Mouse (Mus musculus): ENCODE measurements around the gene Krt7. TPM values are rescaled to one million over a fixed set of nuclear protein-coding genes. Genes with fewer than 3 reads are reported as not detected.

Gene Krt7
- polyA plus RNA-seq, 1 experiment from 2014 or later: 23.1 TPM

- H3K4me3 ChIP-seq: peak overlapping the region; percentile 8
- no peaks in the 10 kb centered on the region for H3K9me3 ChIP-seq
- no peak overlapping the region for H3K9ac ChIP-seq
- H3K27me3 ChIP-seq: peaks cover 45% of the 10 kb centered on the region
- H3K27ac ChIP-seq: no peak overlapping the region
- H3K4me1 ChIP-seq: peaks cover 25% of the 10 kb centered on the region
- 16% methylated on average over 31 of the region's 31 CpGs for WGBS
- H3K36me3 ChIP-seq: no peaks in the 10 kb centered on the region
- no peak for ATAC-seq (ENCODE audit: insufficient number of reproducible peaks, insufficient read depth, low FRiP score, low TSS enrichment, low read depth)
- H3K4me2 ChIP-seq: peak overlapping the region; percentile 37
Measured at GRCm38 (mm10) chr15:101412188-101412587, 1.3 kb downstream of the Krt7 start.

DNA sequence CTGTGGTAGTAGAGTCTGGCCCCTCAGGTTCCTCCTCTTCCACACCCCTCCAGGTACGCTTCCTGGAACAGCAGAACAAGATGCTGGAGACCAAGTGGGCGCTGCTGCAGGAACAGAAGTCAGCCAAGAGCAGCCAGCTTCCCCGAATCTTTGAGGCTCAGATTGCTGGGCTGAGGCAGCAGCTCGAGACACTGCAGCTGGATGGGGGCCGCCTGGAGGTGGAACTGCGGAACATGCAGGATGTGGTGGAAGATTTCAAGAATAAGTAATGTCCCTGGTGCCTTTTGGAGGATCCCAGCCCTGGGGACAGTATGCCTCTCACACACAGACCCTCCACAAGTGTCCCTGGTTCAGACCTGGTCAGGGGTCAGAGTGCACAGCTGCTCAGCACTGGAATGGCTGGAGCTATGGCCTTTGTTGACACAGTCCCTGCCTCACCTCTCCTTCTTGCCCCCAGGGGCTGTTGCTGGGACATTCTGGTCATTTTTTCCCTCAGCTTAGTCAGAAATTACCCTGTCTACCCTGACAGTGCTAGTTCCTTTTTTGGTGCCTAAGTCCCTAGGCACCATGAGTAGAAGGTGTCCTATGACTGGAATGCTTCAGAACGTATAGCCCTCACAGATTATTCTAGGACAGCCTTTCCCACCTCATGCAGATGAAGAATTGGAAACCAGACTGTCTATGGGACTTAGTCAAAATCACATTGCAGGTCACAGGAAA lies 3.2 kb downstream of the Krt7 start:
- H3K27ac ChIP-seq: no peak overlapping the region
- H3K9ac ChIP-seq: no peak overlapping the region
- H3K9me3 ChIP-seq: no peaks in the 10 kb centered on the region
- H3K36me3 ChIP-seq: no peaks in the 10 kb centered on the region
- H3K27me3 ChIP-seq: peaks cover 45% of the 10 kb centered on the region
- H3K4me1 ChIP-seq: peaks cover 25% of the 10 kb centered on the region
- no peak overlapping the region for H3K4me3 ChIP-seq
- 24% methylated on average over 7 of the region's 7 CpGs for WGBS
- ATAC-seq (ENCODE audit: insufficient number of reproducible peaks, insufficient read depth, low FRiP score, low TSS enrichment, low read depth): no peak
- no peak overlapping the region for H3K4me2 ChIP-seq

DNA sequence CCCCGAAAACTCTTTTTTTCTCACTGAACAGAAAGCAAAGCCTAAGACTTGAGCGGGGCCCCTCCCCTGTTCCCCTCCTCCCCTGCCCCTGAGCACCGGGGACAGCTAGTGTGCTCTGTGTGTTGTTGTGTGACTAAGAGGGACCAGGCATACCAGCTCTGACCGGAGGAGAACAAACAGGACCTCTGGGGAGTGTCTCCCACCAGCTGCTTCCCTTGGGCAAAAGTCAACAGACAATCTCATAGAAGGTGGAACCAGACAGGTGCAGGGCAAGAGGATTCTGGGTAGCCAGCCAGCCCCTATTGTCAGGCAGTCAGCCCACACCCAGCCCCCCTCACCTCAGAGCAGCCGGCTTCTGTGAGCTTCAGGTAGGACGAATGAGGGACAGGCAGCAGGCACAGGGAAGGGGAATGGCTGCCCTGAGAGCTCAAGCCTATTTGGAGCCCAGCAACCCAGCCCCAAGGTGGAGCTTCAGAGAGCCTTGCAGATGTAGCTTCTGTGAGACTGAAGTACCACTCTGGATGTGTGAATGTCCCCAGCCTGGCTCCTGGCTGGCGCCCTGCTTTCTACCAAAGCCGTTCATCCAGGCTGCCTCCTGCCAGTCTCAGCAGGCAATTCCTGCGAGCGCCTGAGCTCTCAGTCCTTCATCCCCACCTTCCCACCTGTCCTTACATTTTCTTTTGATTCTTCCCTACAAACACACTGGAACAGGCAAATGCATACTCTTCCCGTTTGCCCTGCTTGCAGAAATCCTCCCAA lies 4.1 kb downstream of the Krt7 start:
- 33% methylated on average over 11 of the region's 11 CpGs for whole genome bisulfite sequencing
- Histone ChIP-seq H3K9ac (no peak overlapping the region), H3K4me3 (no peak overlapping the region), H3K27me3 (peaks cover 45% of the 10 kb centered on the region), H3K36me3 (no peaks in the 10 kb centered on the region), H3K27ac (no peak overlapping the region), H3K4me1 (peaks cover 25% of the 10 kb centered on the region), H3K9me3 (no peaks in the 10 kb centered on the region), H3K4me2 (no peak overlapping the region)
- ATAC-seq (ENCODE audit: insufficient number of reproducible peaks, insufficient read depth, low FRiP score, low TSS enrichment, low read depth): no peak

- Histone ChIP-seq H3K4me3 (no peak overlapping the region), H3K4me1 (peaks cover 10% of the 10 kb centered on the region; the same call in 1 of the 2 replicates), H3K36me3 (no peaks in the 10 kb centered on the region), H3K27me3 (peaks cover 14% of the 10 kb centered on the region), H3K4me2 (no peak overlapping the region), H3K9ac (no peak overlapping the region), H3K27ac (no peak overlapping the region), H3K9me3 (no peaks in the 10 kb centered on the region)
- ATAC-seq (ENCODE audit: insufficient number of reproducible peaks, insufficient read depth, low FRiP score, low TSS enrichment, low read depth): no peak
- WGBS: 62% methylated on average over 4 of the region's 4 CpGs
Measured at GRCm38 (mm10) chr15:101418950-101419349, 8.1 kb downstream of the Krt7 start.

- Histone ChIP-seq H3K27ac (no peak overlapping the region), H3K27me3 (no peaks in the 10 kb centered on the region), H3K4me3 (no peak overlapping the region), H3K4me1 (no peaks in the 10 kb centered on the region), H3K9me3 (no peaks in the 10 kb centered on the region), H3K9ac (no peak overlapping the region), H3K4me2 (no peak overlapping the region), H3K36me3 (no peaks in the 10 kb centered on the region)
- no peak for ATAC-seq (ENCODE audit: insufficient number of reproducible peaks, insufficient read depth, low FRiP score, low TSS enrichment, low read depth)
- 64% methylated on average over 6 of the region's 6 CpGs for WGBS
Measured at GRCm38 (mm10) chr15:101420903-101421302, 10.1 kb downstream of the Krt7 start.

GRCm38 (mm10) chr15:101424914-101425313 lies 14.1 kb downstream of the Krt7 start:
- no peak overlapping the region for H3K4me3 ChIP-seq
- no peaks in the 10 kb centered on the region for H3K27me3 ChIP-seq
- H3K4me2 ChIP-seq: no peak overlapping the region
- no peaks in the 10 kb centered on the region for H3K36me3 ChIP-seq
- H3K4me1 ChIP-seq: no peaks in the 10 kb centered on the region
- H3K27ac ChIP-seq: no peak overlapping the region
- ATAC-seq (ENCODE audit: insufficient number of reproducible peaks, insufficient read depth, low FRiP score, low TSS enrichment, low read depth): no peak
- no peaks in the 10 kb centered on the region for H3K9me3 ChIP-seq
- 20% methylated on average over 5 of the region's 5 CpGs for WGBS
- no peak overlapping the region for H3K9ac ChIP-seq

- H3K4me2 ChIP-seq: no peak overlapping the region
- H3K36me3 ChIP-seq: no peaks in the 10 kb centered on the region
- no peaks in the 10 kb centered on the region for H3K9me3 ChIP-seq
- no peak for ATAC-seq (ENCODE audit: insufficient number of reproducible peaks, insufficient read depth, low FRiP score, low TSS enrichment, low read depth)
- H3K27me3 ChIP-seq: peaks cover 46% of the 10 kb centered on the region
- 90% methylated on average over 7 of the region's 7 CpGs for WGBS
- no peak overlapping the region for H3K4me3 ChIP-seq
- H3K4me1 ChIP-seq: peaks cover 7% of the 10 kb centered on the region
- H3K9ac ChIP-seq: no peak overlapping the region
- H3K27ac ChIP-seq: no peak overlapping the region
Measured at GRCm38 (mm10) chr15:101436611-101437010, 25.8 kb downstream of the Krt7 start.

GRCm38 (mm10) chr15:101438555-101438954 lies 27.7 kb downstream of the Krt7 start, which contains the start of gene Krt87:
Gene Krt87 (minus strand): TSS chr15:101438804.
- Histone ChIP-seq H3K9ac (peak within 1 kb of the TSS; percentile 57), H3K36me3 (no peaks in the 10 kb centered on the region), H3K27me3 (peaks cover 46% of the 10 kb centered on the region), H3K9me3 (no peaks in the 10 kb centered on the region), H3K4me2 (peak within 1 kb of the TSS; percentile 58), H3K4me3 (peak within 1 kb of the TSS; percentile 36), H3K4me1 (peaks cover 7% of the 10 kb centered on the region), H3K27ac (no peak within 1 kb of the TSS)
- 3% methylated on average over 34 of the region's 34 CpGs for WGBS
- ATAC-seq (ENCODE audit: insufficient number of reproducible peaks, insufficient read depth, low FRiP score, low TSS enrichment, low read depth): no peak

GRCm38 (mm10) chr15:101440837-101441236 lies 30.0 kb downstream of the Krt7 start:
- no peak overlapping the region for H3K4me2 ChIP-seq
- H3K9me3 ChIP-seq: no peaks in the 10 kb centered on the region
- H3K4me3 ChIP-seq: no peak overlapping the region
- ATAC-seq (ENCODE audit: insufficient number of reproducible peaks, insufficient read depth, low FRiP score, low TSS enrichment, low read depth): no peak
- peaks cover 7% of the 10 kb centered on the region for H3K4me1 ChIP-seq
- no peak overlapping the region for H3K27ac ChIP-seq
- no peak overlapping the region for H3K9ac ChIP-seq
- 68% methylated on average over 4 of the region's 4 CpGs for WGBS
- peaks cover 46% of the 10 kb centered on the region for H3K27me3 ChIP-seq
- no peaks in the 10 kb centered on the region for H3K36me3 ChIP-seq

- Histone ChIP-seq H3K36me3 (no peaks in the 10 kb centered on the region), H3K27ac (no peak overlapping the region), H3K27me3 (no peaks in the 10 kb centered on the region), H3K4me1 (no peaks in the 10 kb centered on the region), H3K4me2 (no peak overlapping the region), H3K4me3 (no peak overlapping the region), H3K9me3 (no peaks in the 10 kb centered on the region), H3K9ac (no peak overlapping the region)
- no peak for ATAC-seq (ENCODE audit: insufficient number of reproducible peaks, insufficient read depth, low FRiP score, low TSS enrichment, low read depth)
- 73% methylated on average over 11 of the region's 11 CpGs for WGBS
Measured at GRCm38 (mm10) chr15:101446572-101446971, 35.7 kb downstream of the Krt7 start.

DNA sequence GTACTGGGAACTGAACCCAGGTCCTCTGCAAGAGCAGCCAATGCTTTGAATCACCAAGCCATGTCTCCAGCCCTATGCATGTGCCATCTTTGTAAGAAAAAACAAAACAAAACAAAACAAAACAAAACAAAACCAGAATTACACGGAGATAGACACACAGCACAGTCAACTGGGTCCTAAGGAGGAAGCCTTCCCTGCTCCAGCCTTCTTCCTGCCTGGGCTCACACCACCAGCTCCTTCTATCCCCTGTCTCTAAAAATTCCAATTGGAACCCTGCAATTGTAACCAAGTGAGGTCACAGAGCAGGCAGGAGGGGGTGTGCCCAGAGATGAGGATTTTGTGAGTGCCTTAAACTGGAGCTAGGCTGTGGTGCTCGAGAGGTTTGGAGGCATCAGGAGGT lies 36.6 kb downstream of the Krt7 start, which contains the start of gene Krt88:
Gene Krt88, plus strand, starts transcription at position 301 of the 400 bp plus-strand sequence.
- no peaks in the 10 kb centered on the region for H3K27me3 ChIP-seq
- H3K4me3 ChIP-seq: no peak within 1 kb of the TSS
- H3K4me2 ChIP-seq: no peak within 1 kb of the TSS
- H3K36me3 ChIP-seq: no peaks in the 10 kb centered on the region
- 60% methylated on average over 2 of the region's 2 CpGs for WGBS
- no peak within 1 kb of the TSS for H3K9ac ChIP-seq
- no peak for ATAC-seq (ENCODE audit: insufficient number of reproducible peaks, insufficient read depth, low FRiP score, low TSS enrichment, low read depth)
- H3K27ac ChIP-seq: no peak within 1 kb of the TSS
- no peaks in the 10 kb centered on the region for H3K9me3 ChIP-seq
- H3K4me1 ChIP-seq: no peaks in the 10 kb centered on the region

Measured in embryonic facial prominence, embryonic 13.5 days (tissue).